Mouse (Mus musculus) forebrain, embryonic 14.5 days (tissue): ENCODE results near the gene Chrnd. TPM values are rescaled to one million over a fixed set of nuclear protein-coding genes. Genes with fewer than 3 reads are reported as not detected.

Source experiments
- ATAC-seq: fragments of 200-750 bp; cut with Nextera tagmentation; 2 replicates; pipeline ENCODE4 v1.8.0; 2017; ENCODE audit warnings: mild to moderate bottlenecking, moderate library complexity
- DNase-seq: peaks from one replicate; pipeline ENCODE4 v3.0.0-alpha.2; 2015; ENCODE audit warnings: low spot score
- H3K27ac ChIP-seq: fragments of 300-500 bp; sonication (generic); 2 replicates; pipeline ENCODE4 v1.5.1; 2014; ENCODE audit warnings: low read depth, mild to moderate bottlenecking, control low read depth, low read length, moderate library complexity
- H3K27me3 ChIP-seq: fragments of 300-500 bp; sonication (generic); replicated peaks from 2 replicates; pipeline ENCODE4 v1.6.1; 2014; ENCODE audit warnings: low read length, control low read depth, mixed read lengths; ENCODE audit not compliant: control insufficient read depth, insufficient read depth
- H3K36me3 ChIP-seq: fragments of 300-500 bp; sonication (generic); 2 replicates; pipeline ENCODE4 v1.6.1; 2014; ENCODE audit warnings: low read length, control low read depth; ENCODE audit not compliant: control insufficient read depth, insufficient read depth
- H3K4me1 ChIP-seq: fragments of 300-500 bp; sonication (generic); 2 replicates; pipeline ENCODE4 v1.6.1; 2014; ENCODE audit warnings: antibody characterized with exemption, low read length, control low read depth; ENCODE audit not compliant: control insufficient read depth, insufficient read depth
- H3K4me2 ChIP-seq: fragments of 300-500 bp; sonication (generic); 2 replicates; pipeline ENCODE4 v1.6.1; 2014; ENCODE audit warnings: mild to moderate bottlenecking, control low read depth, low read length
- H3K4me3 ChIP-seq: fragments of 300-500 bp; sonication (generic); 2 replicates; pipeline ENCODE4 v1.5.1; 2014; ENCODE audit warnings: low read depth, low read length, control low read depth
- H3K9ac ChIP-seq: fragments of 300-500 bp; sonication (generic); 2 replicates; pipeline ENCODE4 v1.6.1; 2014; ENCODE audit warnings: mild to moderate bottlenecking, low read length, control low read depth, moderate library complexity
- H3K9me3 ChIP-seq: fragments of 300-500 bp; sonication (generic); replicated peaks from 2 replicates; pipeline ENCODE4 v1.6.1; 2016; ENCODE audit warnings: low read length, control low read depth, mixed read lengths; ENCODE audit not compliant: control insufficient read depth
- WGBS: fragments of 180-500 bp; shearing (Covaris S2); extraction: QIAGEN DNeasy Blood & Tissue Kit; methylation state at CpG from one replicate; pipeline ENCODE4 v1.1.7; 2014; 5-methylcytosine and 5-hydroxymethylcytosine counted together
- polyA plus RNA-seq: library from polyadenylated mRNA; unstranded; fragments of >200 nt; fragmentation: Nextera tagmentation; extraction: Ambion mirVana; gene quantifications from 2 replicates; pipeline ENCODE4 v1.2.1, GENCODE M21; 2014

Gene Chrnd
- polyA plus RNA-seq, 1 experiment from 2014 or later: not detected

DNA sequence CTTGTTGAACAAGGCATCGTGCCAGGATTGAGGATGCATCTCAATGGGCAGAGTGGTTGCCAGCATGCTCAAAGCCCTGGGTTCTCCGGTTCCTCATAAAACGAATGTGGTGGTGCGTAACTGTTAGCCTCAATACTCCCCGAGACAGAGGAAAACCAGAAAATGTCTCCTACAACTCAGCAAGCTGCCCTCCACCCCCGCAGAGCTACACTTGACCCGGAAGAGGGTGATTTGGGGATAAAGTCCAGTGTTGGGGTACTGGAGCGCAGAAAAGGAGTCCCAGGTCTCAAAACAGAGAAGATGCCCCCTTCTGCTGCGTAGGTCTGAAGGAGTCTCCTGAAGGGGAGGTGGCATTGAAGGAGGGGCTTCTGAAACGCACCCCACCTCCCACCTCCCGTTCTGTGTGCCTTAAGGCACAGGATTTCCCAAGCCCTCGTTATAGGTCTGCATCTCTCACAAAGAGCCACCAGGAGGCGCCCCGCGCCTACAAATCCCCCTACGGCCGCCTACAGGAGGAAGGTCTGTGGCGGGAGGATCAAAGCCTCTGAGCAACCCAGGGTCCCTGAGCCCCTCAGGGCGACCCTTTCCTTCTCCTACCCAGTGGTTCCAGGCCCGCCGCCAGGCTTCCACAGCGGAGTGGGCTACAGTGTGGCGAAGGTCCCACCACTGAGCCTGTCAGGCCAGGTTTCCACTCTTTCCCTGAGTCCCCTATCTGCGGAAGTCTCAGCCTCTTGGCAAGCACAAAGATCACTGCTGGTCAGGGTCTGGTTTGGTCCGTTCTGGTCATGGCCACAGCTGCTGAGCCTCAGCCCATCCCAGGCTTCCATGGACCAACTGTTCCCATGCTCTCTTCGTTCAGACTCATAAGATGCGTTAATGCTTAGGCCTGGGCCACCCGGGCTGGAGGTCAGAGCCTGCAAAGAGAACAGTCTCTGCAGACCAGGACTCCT is 16.1 kb upstream of the Chrnd start:
- no peak overlapping the region for H3K9ac ChIP-seq
- ATAC-seq (peak; percentile 6; the same call in 1 of the 2 replicates), DNase-seq (peak; percentile 78)
- H3K27me3 ChIP-seq: no peaks in the 10 kb centered on the region
- H3K27ac ChIP-seq: no peak overlapping the region
- H3K9me3 ChIP-seq: no peaks in the 10 kb centered on the region
- no peak overlapping the region for H3K4me3 ChIP-seq
- H3K36me3 ChIP-seq: no peaks in the 10 kb centered on the region
- no peak overlapping the region for H3K4me2 ChIP-seq
- WGBS: 25% methylated on average over 28 of the region's 28 CpGs
- H3K4me1 ChIP-seq: peaks cover 13% of the 10 kb centered on the region

DNA sequence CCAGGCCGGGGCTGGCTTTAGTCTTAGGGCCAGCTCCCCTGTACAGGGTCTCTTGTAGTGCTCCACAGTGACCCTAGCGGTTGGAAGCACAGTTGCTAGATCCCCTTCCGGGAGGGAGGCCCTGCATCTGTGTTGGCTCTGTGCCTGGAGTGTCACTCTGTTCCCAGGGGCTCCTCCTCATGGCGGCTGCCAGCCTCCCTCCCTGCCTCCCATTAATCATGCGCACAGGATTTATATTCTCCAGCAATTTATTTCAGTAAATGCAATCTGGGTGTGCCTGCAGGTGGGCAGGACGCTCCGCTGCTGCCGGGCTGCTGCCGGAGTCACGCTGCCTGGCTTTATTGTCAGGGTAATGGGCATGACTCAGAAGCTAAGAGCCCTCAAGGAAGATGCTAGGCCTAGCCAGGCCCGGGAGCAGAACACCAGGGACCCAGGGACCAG is 14.5 kb upstream of the Chrnd start:
- Histone ChIP-seq H3K4me3 (no peak overlapping the region), H3K4me1 (peaks cover 4% of the 10 kb centered on the region; the same call in 1 of the 2 replicates), H3K27me3 (no peaks in the 10 kb centered on the region), H3K36me3 (no peaks in the 10 kb centered on the region), H3K9me3 (no peaks in the 10 kb centered on the region), H3K27ac (peak overlapping the region; percentile 53; the same call in 1 of the 2 replicates), H3K9ac (no peak overlapping the region), H3K4me2 (peak overlapping the region; percentile 18; the same call in 1 of the 2 replicates)
- DNase-seq (peak; percentile 95), ATAC-seq (peak; percentile 92)
- WGBS: 5% methylated on average over 11 of the region's 11 CpGs

GRCm38 (mm10) chr1:87180896-87181295 is 9.5 kb upstream of the Chrnd start:
- Histone ChIP-seq H3K36me3 (no peaks in the 10 kb centered on the region), H3K4me1 (peaks cover 5% of the 10 kb centered on the region; the same call in 1 of the 2 replicates), H3K9me3 (no peaks in the 10 kb centered on the region), H3K4me3 (no peak overlapping the region), H3K27me3 (peaks cover 9% of the 10 kb centered on the region), H3K27ac (no peak overlapping the region), H3K4me2 (no peak overlapping the region), H3K9ac (no peak overlapping the region)
- ATAC-seq (no peak), DNase-seq (no peak)
- WGBS: 58% methylated on average over 5 of the region's 5 CpGs

DNA sequence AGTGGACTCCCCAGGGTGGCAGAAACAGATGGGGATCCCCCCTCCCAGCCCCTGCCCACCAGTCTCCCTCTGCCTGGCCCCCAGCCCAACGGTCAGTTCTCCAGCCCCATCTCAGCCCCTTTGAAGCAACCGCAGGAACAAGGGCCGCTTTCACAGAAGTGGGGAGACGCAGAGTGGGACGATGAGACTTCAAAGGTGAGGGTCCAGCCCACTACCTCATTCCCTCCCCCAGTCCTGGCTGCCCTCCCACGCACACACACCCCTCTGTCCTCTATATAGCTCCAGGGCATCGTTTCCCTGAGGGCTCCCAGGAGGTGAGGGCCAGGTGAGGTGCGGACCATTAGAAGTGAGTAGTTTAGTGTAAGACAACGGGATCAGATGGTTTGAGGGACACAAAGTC is 7.4 kb upstream of the Chrnd start, which contains the start of gene Prss56:
Gene Prss56, plus strand, starts transcription at position 301 of the 400 bp plus-strand sequence.
- Histone ChIP-seq H3K4me1 (0 out of 2 replicates have a peak, but pooled peaks cover 2% of the 10 kb centered on the region), H3K27ac (no peak within 1 kb of the TSS), H3K36me3 (no peaks in the 10 kb centered on the region), H3K9me3 (no peaks in the 10 kb centered on the region), H3K27me3 (peaks cover 21% of the 10 kb centered on the region), H3K4me2 (no peak within 1 kb of the TSS), H3K4me3 (no peak within 1 kb of the TSS), H3K9ac (no peak within 1 kb of the TSS)
- 57% methylated on average over 9 of the region's 9 CpGs for WGBS
- DNase-seq (no peak), ATAC-seq (no peak)

DNA sequence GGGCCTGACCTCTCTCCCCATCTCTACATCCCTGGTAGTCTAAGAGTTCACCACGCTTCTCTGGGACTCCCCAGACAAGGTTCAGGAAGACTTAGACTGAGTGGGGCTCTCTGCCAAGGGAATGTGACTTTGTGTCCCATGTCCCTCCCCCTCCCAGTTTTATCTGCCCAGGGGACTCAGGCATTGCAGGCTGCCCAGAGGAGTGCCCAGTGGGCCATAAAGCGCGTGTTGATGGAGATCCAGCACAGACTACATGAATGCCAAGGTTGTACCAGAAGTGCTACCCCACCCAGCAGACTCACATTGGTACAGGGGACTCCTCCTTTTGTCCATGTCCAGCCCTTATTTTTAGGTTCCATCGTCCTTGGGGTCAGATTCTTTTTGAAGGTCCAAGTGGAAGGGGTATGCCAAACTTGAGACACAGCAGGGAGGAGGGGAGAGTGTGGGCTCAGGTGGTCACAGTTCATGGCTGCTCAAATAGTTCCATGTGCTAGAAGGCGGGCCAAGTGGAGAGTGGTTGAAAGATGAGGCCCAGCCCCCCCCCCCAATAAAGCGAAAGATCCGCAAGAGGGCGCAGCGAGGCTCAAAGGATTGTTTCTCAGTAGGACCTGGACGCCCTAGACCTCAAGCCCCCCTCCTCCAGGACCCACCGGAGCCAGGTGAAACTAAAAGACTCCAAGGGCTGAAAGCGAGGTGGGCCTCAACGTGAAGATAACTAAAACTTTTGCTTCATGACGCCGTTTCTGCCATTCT is 6.2 kb upstream of the Chrnd start:
- DNase-seq: no peak

DNA sequence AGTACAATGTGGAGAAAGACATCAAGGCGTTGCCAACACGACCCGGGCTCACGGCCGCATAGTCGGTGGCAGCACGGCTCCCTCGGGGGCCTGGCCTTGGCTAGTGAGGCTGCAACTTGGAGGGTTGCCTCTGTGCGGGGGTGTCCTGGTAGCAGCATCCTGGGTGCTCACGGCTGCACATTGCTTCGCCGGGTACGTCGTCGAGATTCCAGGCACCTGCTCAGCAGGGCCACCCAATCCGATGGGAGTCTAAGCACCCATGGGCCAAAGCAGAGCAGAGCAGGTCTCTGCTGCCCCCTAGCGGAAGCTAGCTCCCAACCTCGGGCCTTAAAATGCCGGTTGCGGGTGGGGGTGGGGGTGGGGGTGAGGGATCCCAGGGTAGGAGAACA is 5.7 kb upstream of the Chrnd start:
- H3K9me3 ChIP-seq: no peaks in the 10 kb centered on the region
- H3K4me1 ChIP-seq: 0 out of 2 replicates have a peak, but pooled peaks cover 2% of the 10 kb centered on the region
- no peak overlapping the region for H3K4me3 ChIP-seq
- no peak overlapping the region for H3K27ac ChIP-seq
- WGBS: 10% methylated on average over 20 of the region's 20 CpGs
- no peaks in the 10 kb centered on the region for H3K36me3 ChIP-seq
- ATAC-seq (peak; percentile 62), DNase-seq (peak; percentile 81)
- no peak overlapping the region for H3K9ac ChIP-seq
- peaks cover 21% of the 10 kb centered on the region for H3K27me3 ChIP-seq
- peak overlapping the region; percentile 33 for H3K4me2 ChIP-seq

More for the DNA sequence above, 6.2 kb upstream of the Chrnd start:
- Histone ChIP-seq H3K9ac (no peak overlapping the region), H3K4me1 (0 out of 2 replicates have a peak, but pooled peaks cover 2% of the 10 kb centered on the region), H3K4me3 (no peak overlapping the region), H3K27ac (no peak overlapping the region), H3K9me3 (no peaks in the 10 kb centered on the region), H3K27me3 (peaks cover 21% of the 10 kb centered on the region), H3K36me3 (no peaks in the 10 kb centered on the region), H3K4me2 (peak overlapping the region; percentile 33)
- no peak for ATAC-seq
- 34% methylated on average over 15 of the region's 15 CpGs for WGBS

DNA sequence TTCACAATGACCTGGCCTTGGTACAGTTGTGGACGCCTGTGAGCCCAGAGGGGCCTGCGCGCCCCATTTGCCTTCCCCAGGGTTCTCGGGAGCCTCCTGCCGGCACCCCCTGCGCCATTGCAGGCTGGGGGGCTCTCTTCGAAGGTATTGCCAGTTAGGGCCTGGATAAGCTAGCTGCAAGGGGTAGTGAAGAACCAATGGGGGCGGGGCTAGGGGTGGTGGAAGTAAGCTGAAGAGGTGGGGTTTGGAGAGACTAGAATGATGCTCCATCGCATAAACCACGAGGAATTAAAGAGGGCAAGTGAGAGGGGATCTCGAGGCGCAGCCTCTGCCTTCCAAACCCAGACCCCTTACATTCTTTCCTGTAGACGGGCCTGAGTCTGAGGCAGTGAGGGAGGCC is 4.9 kb upstream of the Chrnd start:
- Histone ChIP-seq H3K4me3 (no peak overlapping the region), H3K4me2 (no peak overlapping the region), H3K9ac (no peak overlapping the region), H3K27ac (no peak overlapping the region), H3K4me1 (0 out of 2 replicates have a peak, but pooled peaks cover 2% of the 10 kb centered on the region), H3K9me3 (no peaks in the 10 kb centered on the region), H3K36me3 (no peaks in the 10 kb centered on the region), H3K27me3 (peaks cover 21% of the 10 kb centered on the region)
- 12% methylated on average over 13 of the region's 13 CpGs for WGBS
- ATAC-seq: no peak
- no peak for DNase-seq

- peak overlapping the region; percentile 87 for H3K4me2 ChIP-seq
- peak overlapping the region; percentile 48 for H3K4me3 ChIP-seq
- ATAC-seq (peak; percentile 65), DNase-seq (peak; percentile 37)
- H3K27me3 ChIP-seq: peaks cover 21% of the 10 kb centered on the region
- peak overlapping the region; percentile 63 for H3K9ac ChIP-seq
- H3K36me3 ChIP-seq: no peaks in the 10 kb centered on the region
- H3K4me1 ChIP-seq: 0 out of 2 replicates have a peak, but pooled peaks cover 2% of the 10 kb centered on the region
- H3K27ac ChIP-seq: no peak overlapping the region
- no peaks in the 10 kb centered on the region for H3K9me3 ChIP-seq
- 1% methylated on average over 53 of the region's 54 CpGs for WGBS
Measured at GRCm38 (mm10) chr1:87186261-87187036, 4.0 kb upstream of the Chrnd start.
